Mouse (Mus musculus): Measurements from ENCODE around the gene Peli2.

The Peli2 gene

GRCm38 (mm10) chr14:48196804-48197203 is 76.2 kb downstream of the Peli2 start:
- DNase-seq = no peak

DNA sequence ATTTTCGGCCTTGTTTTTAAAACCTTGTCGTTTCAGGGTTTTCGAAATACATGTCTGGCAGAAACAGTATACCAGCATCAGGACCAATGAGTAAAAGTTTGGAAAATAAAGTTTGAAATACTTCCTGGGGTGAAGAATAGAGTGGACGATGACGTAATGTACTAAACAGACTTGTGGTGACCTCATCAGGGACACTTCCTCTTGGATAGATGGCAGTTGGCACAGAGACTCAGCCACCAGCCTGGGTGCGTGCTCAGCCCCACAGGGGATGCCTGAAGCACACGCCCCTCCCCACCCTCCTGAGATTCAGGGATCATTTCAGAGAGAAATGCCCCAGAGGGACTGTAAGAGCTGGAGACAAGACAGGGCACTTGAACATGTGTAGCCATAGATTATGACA is 76.7 kb downstream of the Peli2 start:
- no peak for DNase-seq

- no peak for DNase-seq
These were observed 77.7 kb downstream of the Peli2 start for GRCm38 (mm10) chr14:48198190-48198954.

GRCm38 (mm10) chr14:48198957-48199356 is 78.3 kb downstream of the Peli2 start:
- no peak for DNase-seq

DNA sequence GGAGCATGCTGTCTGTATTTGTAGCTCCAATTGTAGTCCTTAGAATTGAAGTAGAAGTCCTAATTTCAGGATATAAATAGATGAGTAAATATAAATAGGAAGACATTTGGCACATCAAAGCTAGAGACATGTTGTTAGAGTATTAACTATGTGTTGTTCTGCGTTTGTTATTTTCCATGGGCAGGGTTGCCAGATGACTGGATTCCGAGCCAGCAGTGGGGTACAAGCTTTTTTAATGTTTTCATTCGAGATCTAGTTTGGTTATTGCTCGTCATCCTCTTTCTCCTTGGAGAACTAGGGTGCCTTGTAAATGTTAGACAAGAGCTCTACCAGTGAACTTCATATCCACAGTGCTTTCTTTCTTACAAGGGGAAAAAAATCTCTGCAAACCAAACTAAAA is 78.9 kb downstream of the Peli2 start:
- DNase-seq = no peak

DNA sequence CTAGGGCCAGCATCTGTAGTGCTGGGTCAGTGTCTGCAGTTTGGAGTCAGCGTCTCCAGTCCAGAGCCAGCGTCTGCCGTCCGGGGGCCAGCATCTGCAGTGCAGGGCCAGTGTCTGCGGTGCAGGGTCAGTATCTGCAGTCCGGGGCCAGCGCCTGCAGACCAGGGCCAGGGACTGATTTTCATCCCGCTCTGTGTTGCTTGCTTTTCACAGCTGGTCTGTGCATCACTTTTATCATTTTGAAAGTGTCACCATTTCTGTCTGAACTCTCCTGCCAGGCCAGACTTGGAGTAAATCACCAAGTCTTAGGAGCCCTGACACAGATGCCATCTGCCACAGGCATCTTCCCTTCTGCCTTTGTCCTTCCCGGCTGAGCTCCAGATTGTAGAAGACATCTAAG is 79.7 kb downstream of the Peli2 start:
- no peak for DNase-seq

DNA sequence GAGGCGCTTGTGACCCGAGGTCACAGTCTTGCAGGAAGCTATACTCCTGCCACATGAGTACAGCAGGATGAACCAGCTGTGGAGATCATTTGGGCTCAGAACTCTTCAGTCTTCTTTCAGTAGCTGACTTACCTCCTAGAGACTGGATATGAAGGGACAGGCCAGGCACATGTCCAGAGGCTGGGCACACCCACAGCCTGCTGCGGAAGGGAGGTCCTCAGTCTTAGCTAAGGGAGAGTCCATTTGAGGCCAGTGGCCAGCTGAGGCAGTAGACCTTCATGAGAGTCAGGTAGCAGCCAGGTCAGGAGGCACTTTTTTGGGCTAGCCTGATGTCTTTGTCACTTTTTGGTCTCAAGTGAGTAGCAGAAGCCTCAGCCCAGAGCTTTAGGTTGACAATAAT is 80.2 kb downstream of the Peli2 start:
- DNase-seq = no peak

DNA sequence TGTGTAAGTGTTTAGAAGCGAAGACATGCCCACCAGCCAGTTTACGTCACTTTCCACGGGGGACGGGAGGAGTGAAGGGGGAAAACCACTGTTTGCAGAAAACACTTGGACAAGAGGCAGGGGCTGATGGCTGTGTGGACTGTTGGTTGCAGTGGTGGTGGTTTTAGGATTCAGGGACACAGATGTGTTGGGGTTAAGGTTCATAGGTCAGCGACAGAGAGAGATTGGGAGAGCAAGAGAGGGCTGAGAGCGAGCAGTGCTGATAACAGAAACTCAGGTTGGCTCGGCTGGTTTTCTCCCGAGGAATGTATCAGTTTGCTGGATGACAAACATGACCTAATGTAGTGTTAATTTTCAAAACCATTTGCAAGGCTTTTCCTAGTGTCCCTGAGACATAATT is 80.8 kb downstream of the Peli2 start:
- DNase-seq = no peak

DNA sequence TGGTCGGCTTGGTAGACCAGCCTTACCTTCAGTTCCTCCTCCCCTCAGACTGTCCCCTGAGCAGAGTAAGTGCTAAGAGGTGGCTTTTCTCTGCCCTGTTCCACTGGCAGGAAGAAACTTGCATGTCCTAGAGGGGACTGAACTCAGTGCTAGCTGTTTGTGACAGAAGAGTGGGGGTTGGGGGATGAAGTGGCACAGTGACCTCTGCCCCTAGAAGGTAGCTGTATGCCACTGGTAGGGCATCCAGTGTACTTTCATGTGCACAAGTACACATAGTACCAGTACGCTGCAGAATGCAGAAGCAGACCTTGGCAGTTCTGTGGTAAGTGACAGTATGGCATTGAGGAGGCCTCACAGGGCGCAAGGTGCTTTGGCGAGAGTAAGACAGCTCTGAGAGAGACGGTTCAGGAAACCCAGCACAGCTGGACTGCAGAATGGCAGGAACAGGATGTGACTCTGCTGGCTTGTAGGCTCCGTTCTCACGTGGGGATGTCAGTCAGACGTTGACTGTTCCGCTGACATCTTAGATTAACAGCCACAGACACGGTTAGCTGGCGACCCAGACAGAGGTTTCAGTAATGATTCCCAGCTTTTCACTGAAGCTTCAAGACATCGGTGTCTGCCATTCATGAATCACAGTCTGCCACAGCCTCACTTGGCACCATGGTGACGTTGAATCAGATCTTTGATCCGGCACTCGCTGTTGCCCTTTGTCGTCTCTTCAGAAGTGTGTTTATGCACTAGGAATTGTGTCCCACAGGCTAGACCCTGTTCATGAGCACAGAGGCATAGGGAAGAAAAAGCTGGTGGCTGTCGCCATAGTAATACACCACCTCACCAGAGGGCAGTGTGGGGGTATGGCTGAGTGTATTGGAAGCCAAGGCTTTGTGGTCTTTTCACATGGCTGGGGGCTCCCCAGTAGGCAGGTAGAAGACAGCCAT is 81.7 kb downstream of the Peli2 start:
- DNase-seq = no peak

- DNase-seq = no peak
These were observed 84.4 kb downstream of the Peli2 start for GRCm38 (mm10) chr14:48205044-48205443.

GRCm38 (mm10) chr14:48205635-48206034 is 85.0 kb downstream of the Peli2 start:
- no peak for DNase-seq

GRCm38 (mm10) chr14:48207119-48207518 is 86.5 kb downstream of the Peli2 start:
- DNase-seq = peak; percentile 47

- no peak for DNase-seq
These were observed 87.4 kb downstream of the Peli2 start for GRCm38 (mm10) chr14:48207746-48208640.

- no peak for DNase-seq
These were observed 88.8 kb downstream of the Peli2 start for GRCm38 (mm10) chr14:48209436-48209835.

GRCm38 (mm10) chr14:48210089-48210488 is 89.5 kb downstream of the Peli2 start:
- no peak for DNase-seq

- DNase-seq = no peak
These were observed 90.9 kb downstream of the Peli2 start for GRCm38 (mm10) chr14:48211526-48211925.

- no peak for DNase-seq
These were observed 92.2 kb downstream of the Peli2 start for GRCm38 (mm10) chr14:48212839-48213238.

DNA sequence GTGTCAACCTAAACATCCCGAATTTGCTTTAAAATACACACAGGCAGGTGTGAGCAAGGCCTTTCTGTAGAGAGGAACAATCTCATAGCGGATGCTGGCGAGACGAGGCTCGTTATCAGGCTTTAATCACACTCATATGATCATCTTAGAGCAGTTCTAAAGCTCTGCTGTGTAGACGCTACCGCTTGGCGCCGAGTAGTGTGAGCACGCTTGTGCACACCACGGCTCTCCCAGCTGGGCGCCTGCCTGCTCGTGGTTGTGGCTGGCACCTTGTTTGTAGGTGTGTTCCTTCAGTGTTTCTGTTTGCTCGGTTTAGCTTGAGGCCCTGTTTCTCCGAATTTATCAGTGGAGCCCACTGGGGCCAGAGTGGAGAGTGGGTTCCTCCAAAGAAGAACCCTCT is 93.0 kb downstream of the Peli2 start:
- no peak for DNase-seq

GRCm38 (mm10) chr14:48222051-48222450 is 101.4 kb downstream of the Peli2 start:
- no peak for DNase-seq

DNA sequence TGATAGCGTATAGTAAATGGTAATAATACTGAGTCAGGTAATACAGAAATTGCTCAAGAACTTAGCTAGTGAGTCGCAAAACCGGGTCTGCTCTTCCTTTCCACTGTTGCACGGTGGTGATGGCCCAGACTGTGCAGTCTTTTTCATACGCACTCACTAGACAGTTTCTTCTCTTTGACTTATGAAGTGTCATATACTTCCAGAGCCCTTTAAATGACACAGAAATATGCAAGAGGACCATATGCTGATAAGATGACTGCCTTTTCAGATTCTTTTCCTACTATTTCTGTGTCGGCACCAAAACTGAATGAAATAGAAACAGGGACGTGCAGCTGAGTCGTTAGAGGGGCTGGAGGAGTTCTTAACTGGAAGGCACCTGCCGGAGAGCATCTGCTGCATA is 102.1 kb downstream of the Peli2 start:
- DNase-seq = no peak

- DNase-seq = no peak
These were observed 103.6 kb downstream of the Peli2 start for GRCm38 (mm10) chr14:48224203-48224602.

GRCm38 (mm10) chr14:48224861-48225300 is 104.3 kb downstream of the Peli2 start:
- DNase-seq = no peak
